Mouse (Mus musculus): ENCODE results near the gene Kirrel3. TPM values are rescaled to one million over a fixed set of nuclear protein-coding genes. Genes with fewer than 3 reads are reported as not detected.

Gene Kirrel3
- polyA plus RNA-seq, 1 experiment from 2014 or later, result 0.06 TPM

GRCm38 (mm10) chr9:34939621-34940020 is 453.9 kb downstream of the Kirrel3 start:
- Histone ChIP-seq H3K9ac (ENCODE audit: low read depth, low read length) (no peak overlapping the region), H3K9me3 (replicated peaks; ENCODE audit: control insufficient read depth, low read length) (no peaks in the 10 kb centered on the region), H3K27ac (ENCODE audit: low read length) (no peak overlapping the region), H3K36me3 (ENCODE audit: control insufficient read depth, insufficient read depth) (no peaks in the 10 kb centered on the region), H3K4me1 (ENCODE audit: control insufficient read depth, low read depth, low read length) (no peaks in the 10 kb centered on the region), H3K4me3 (ENCODE audit: low read depth, low read length) (no peak overlapping the region), H3K27me3 (ENCODE audit: control insufficient read depth, insufficient read depth, low read depth, low read length) (no peaks in the 10 kb centered on the region), H3K4me2 (ENCODE audit: low read depth, low read length) (no peak overlapping the region)
- 58% methylated on average over 5 of the region's 5 CpGs for WGBS (ENCODE audit: insufficient replicate concordance)
- no peak for ATAC-seq (ENCODE audit: low read depth)

DNA sequence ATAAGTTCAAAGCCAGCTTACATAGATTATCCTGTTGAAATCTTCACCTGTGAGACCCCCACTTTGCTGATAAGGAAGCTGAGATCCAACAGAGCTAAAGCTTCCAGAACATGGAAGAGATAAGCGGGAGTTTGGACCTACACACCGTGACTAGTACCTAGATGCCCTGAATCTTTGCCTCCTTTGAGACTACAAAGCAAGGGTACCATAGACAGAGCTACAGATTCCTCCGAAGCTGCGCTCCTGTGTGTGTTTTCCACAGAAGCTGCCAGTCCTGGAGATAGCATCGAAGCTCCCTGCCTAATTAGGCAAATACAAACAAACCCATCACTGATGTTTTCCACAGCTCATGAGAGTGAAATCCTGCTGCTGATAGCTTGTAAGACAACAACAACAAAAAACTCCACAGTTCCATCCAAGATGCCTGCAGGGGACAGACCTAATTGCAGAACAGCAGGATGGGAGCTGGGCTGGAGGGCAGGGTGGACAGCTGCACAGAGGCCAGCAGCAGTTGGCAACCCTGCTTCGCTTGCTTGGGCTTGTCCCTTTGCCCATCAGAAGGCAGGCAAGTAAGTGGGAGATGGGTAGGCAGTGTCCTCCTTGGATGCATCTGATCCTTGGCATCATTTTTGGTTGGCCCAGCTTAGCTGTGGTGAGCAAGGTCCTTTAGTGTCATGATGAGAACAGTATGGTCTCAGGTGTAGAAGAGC is 456.6 kb downstream of the Kirrel3 start:
- no peaks in the 10 kb centered on the region for H3K4me1 ChIP-seq (ENCODE audit: control insufficient read depth, low read depth, low read length)
- no peaks in the 10 kb centered on the region for H3K36me3 ChIP-seq (ENCODE audit: control insufficient read depth, insufficient read depth)
- no peaks in the 10 kb centered on the region for H3K9me3 ChIP-seq (replicated peaks; ENCODE audit: control insufficient read depth, low read length)
- H3K4me2 ChIP-seq (ENCODE audit: low read depth, low read length), result no peak overlapping the region
- H3K27ac ChIP-seq (ENCODE audit: low read length), result no peak overlapping the region
- 50% methylated on average over 6 of the region's 6 CpGs for WGBS (ENCODE audit: insufficient replicate concordance)
- no peak overlapping the region for H3K9ac ChIP-seq (ENCODE audit: low read depth, low read length)
- ATAC-seq (ENCODE audit: low read depth), result no peak
- H3K4me3 ChIP-seq (ENCODE audit: low read depth, low read length), result no peak overlapping the region
- no peaks in the 10 kb centered on the region for H3K27me3 ChIP-seq (ENCODE audit: control insufficient read depth, insufficient read depth, low read depth, low read length)

- H3K27me3 ChIP-seq (ENCODE audit: control insufficient read depth, insufficient read depth, low read depth, low read length), result no peaks in the 10 kb centered on the region
- no peak overlapping the region for H3K4me2 ChIP-seq (ENCODE audit: low read depth, low read length)
- no peak overlapping the region for H3K27ac ChIP-seq (ENCODE audit: low read length)
- no peaks in the 10 kb centered on the region for H3K9me3 ChIP-seq (replicated peaks; ENCODE audit: control insufficient read depth, low read length)
- no peak for ATAC-seq (ENCODE audit: low read depth)
- H3K9ac ChIP-seq (ENCODE audit: low read depth, low read length), result no peak overlapping the region
- H3K4me1 ChIP-seq (ENCODE audit: control insufficient read depth, low read depth, low read length), result no peaks in the 10 kb centered on the region
- H3K4me3 ChIP-seq (ENCODE audit: low read depth, low read length), result no peak overlapping the region
- WGBS (ENCODE audit: insufficient replicate concordance), result 59% methylated on average over 7 of the region's 7 CpGs
- H3K36me3 ChIP-seq (ENCODE audit: control insufficient read depth, insufficient read depth), result no peaks in the 10 kb centered on the region
Measured at GRCm38 (mm10) chr9:34942996-34943395, 457.3 kb downstream of the Kirrel3 start.

DNA sequence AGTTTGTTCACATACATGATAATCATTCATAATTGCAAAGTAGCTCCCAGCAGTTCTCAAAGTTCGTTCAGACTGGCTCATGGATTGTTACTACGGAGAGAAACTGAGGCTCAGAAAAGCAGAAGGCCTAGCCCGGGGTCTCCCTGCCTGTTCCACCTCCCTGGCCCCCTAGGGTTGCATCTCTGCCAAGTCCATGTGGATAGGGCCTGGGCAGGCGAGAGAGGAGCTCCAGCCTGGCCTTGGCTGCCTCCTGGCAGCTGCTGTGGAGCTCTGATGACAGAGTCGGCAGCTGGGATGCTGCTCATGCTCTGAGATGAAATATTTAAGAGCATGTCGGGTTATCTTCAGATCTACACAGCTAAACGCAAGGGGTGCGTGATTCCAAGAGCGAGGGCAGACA is 459.6 kb downstream of the Kirrel3 start:
- ATAC-seq (ENCODE audit: low read depth), result no peak
- WGBS (ENCODE audit: insufficient replicate concordance), result 54% methylated on average over 9 of the region's 9 CpGs
- H3K4me2 ChIP-seq (ENCODE audit: low read depth, low read length), result no peak overlapping the region
- H3K36me3 ChIP-seq (ENCODE audit: control insufficient read depth, insufficient read depth), result no peaks in the 10 kb centered on the region
- no peak overlapping the region for H3K4me3 ChIP-seq (ENCODE audit: low read depth, low read length)
- H3K4me1 ChIP-seq (ENCODE audit: control insufficient read depth, low read depth, low read length), result no peaks in the 10 kb centered on the region
- H3K9ac ChIP-seq (ENCODE audit: low read depth, low read length), result no peak overlapping the region
- H3K27me3 ChIP-seq (ENCODE audit: control insufficient read depth, insufficient read depth, low read depth, low read length), result no peaks in the 10 kb centered on the region
- no peak overlapping the region for H3K27ac ChIP-seq (ENCODE audit: low read length)
- no peaks in the 10 kb centered on the region for H3K9me3 ChIP-seq (replicated peaks; ENCODE audit: control insufficient read depth, low read length)

DNA sequence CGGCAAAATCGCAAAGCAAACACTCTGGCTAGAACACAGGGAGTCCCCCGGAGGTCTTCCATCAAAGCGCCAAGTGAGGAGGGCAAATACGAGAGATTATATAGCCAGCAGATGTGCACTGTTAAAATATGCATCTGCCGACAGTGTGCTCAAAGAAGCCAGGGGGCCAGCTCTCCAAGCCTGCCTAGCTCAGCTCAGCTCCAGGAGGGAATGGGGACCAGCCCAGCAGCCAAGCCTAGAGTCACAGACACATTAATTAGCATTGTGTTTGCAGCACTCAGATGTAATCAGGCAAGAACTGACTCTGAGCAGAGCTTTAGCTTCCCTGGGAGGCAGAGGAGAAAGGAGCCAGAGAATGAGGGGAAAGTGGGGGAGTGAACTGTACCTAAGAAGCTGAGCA is 461.6 kb downstream of the Kirrel3 start:
- ATAC-seq (ENCODE audit: low read depth), result no peak
- H3K27ac ChIP-seq (ENCODE audit: low read length), result no peak overlapping the region
- H3K9me3 ChIP-seq (replicated peaks; ENCODE audit: control insufficient read depth, low read length), result no peaks in the 10 kb centered on the region
- no peak overlapping the region for H3K4me2 ChIP-seq (ENCODE audit: low read depth, low read length)
- no peaks in the 10 kb centered on the region for H3K27me3 ChIP-seq (ENCODE audit: control insufficient read depth, insufficient read depth, low read depth, low read length)
- no peak overlapping the region for H3K9ac ChIP-seq (ENCODE audit: low read depth, low read length)
- WGBS (ENCODE audit: insufficient replicate concordance), result 37% methylated on average over 6 of the region's 6 CpGs
- no peaks in the 10 kb centered on the region for H3K4me1 ChIP-seq (ENCODE audit: control insufficient read depth, low read depth, low read length)
- no peak overlapping the region for H3K4me3 ChIP-seq (ENCODE audit: low read depth, low read length)
- H3K36me3 ChIP-seq (ENCODE audit: control insufficient read depth, insufficient read depth), result no peaks in the 10 kb centered on the region

DNA sequence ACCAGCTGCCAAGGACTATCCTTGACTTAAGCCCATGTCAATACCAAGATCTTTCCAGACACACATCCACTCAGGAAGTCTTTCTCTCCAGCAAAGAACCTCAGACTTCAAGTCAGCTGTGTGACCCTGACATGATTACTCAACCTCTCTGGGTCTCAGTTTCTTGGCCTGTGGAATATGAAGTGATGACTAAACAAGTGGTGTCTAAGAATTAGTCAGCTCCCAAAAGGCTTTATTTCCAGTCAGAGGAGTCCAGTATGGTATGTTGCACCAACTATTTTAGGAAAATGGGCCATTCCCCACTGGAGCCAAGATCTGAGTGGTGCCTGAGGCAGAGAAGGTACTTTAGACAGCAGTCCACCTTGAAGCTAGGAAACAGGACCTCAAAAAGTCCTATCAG is 462.0 kb downstream of the Kirrel3 start:
- H3K4me2 ChIP-seq (ENCODE audit: low read depth, low read length), result no peak overlapping the region

GRCm38 (mm10) chr9:34953420-34953819 is 467.7 kb downstream of the Kirrel3 start:
- Histone ChIP-seq H3K4me2 (ENCODE audit: low read depth, low read length) (no peak overlapping the region), H3K27ac (ENCODE audit: low read length) (no peak overlapping the region), H3K36me3 (ENCODE audit: control insufficient read depth, insufficient read depth) (no peaks in the 10 kb centered on the region), H3K4me3 (ENCODE audit: low read depth, low read length) (no peak overlapping the region), H3K9me3 (replicated peaks; ENCODE audit: control insufficient read depth, low read length) (no peaks in the 10 kb centered on the region), H3K27me3 (ENCODE audit: control insufficient read depth, insufficient read depth, low read depth, low read length) (no peaks in the 10 kb centered on the region), H3K9ac (ENCODE audit: low read depth, low read length) (no peak overlapping the region), H3K4me1 (ENCODE audit: control insufficient read depth, low read depth, low read length) (no peaks in the 10 kb centered on the region)
- 55% methylated on average over 11 of the region's 11 CpGs for WGBS (ENCODE audit: insufficient replicate concordance)
- no peak for ATAC-seq (ENCODE audit: low read depth)

More for the DNA sequence above, 462.0 kb downstream of the Kirrel3 start:
- H3K4me1 ChIP-seq (ENCODE audit: control insufficient read depth, low read depth, low read length), result no peaks in the 10 kb centered on the region
- H3K4me3 ChIP-seq (ENCODE audit: low read depth, low read length), result no peak overlapping the region
- no peaks in the 10 kb centered on the region for H3K36me3 ChIP-seq (ENCODE audit: control insufficient read depth, insufficient read depth)
- no peak overlapping the region for H3K9ac ChIP-seq (ENCODE audit: low read depth, low read length)
- H3K27me3 ChIP-seq (ENCODE audit: control insufficient read depth, insufficient read depth, low read depth, low read length), result no peaks in the 10 kb centered on the region
- H3K27ac ChIP-seq (ENCODE audit: low read length), result no peak overlapping the region
- H3K9me3 ChIP-seq (replicated peaks; ENCODE audit: control insufficient read depth, low read length), result no peaks in the 10 kb centered on the region
- ATAC-seq (ENCODE audit: low read depth), result no peak

DNA sequence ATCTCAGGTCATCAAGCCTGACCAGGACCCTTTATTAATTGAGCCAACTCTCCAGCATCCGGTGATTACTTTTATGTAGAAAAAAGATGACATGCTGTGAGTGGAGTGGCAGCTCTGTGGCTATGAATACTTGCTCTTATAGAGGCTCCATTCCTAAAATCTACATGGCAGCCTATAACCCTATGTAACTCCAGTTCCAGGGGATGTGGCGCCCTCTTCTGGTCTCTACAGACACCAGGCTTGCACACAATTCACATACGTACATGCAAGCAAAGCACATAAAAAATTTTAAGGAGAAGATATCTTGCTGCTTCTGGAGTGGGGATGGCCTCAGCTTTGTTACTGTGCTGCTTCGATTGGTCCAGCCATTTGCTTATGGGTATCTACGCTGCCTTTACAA is 468.5 kb downstream of the Kirrel3 start:
- H3K9me3 ChIP-seq (replicated peaks; ENCODE audit: control insufficient read depth, low read length), result no peaks in the 10 kb centered on the region
- H3K4me1 ChIP-seq (ENCODE audit: control insufficient read depth, low read depth, low read length), result no peaks in the 10 kb centered on the region
- H3K9ac ChIP-seq (ENCODE audit: low read depth, low read length), result no peak overlapping the region
- ATAC-seq (ENCODE audit: low read depth), result no peak
- no peak overlapping the region for H3K4me3 ChIP-seq (ENCODE audit: low read depth, low read length)
- H3K36me3 ChIP-seq (ENCODE audit: control insufficient read depth, insufficient read depth), result no peaks in the 10 kb centered on the region
- WGBS (ENCODE audit: insufficient replicate concordance), result 47% methylated on average over 5 of the region's 5 CpGs
- no peak overlapping the region for H3K27ac ChIP-seq (ENCODE audit: low read length)
- H3K27me3 ChIP-seq (ENCODE audit: control insufficient read depth, insufficient read depth, low read depth, low read length), result no peaks in the 10 kb centered on the region
- H3K4me2 ChIP-seq (ENCODE audit: low read depth, low read length), result no peak overlapping the region

GRCm38 (mm10) chr9:34956512-34956911 is 470.8 kb downstream of the Kirrel3 start:
- no peaks in the 10 kb centered on the region for H3K4me1 ChIP-seq (ENCODE audit: control insufficient read depth, low read depth, low read length)
- WGBS (ENCODE audit: insufficient replicate concordance), result 63% methylated on average over 3 of the region's 3 CpGs
- H3K27ac ChIP-seq (ENCODE audit: low read length), result no peak overlapping the region
- H3K4me2 ChIP-seq (ENCODE audit: low read depth, low read length), result no peak overlapping the region
- no peaks in the 10 kb centered on the region for H3K27me3 ChIP-seq (ENCODE audit: control insufficient read depth, insufficient read depth, low read depth, low read length)
- H3K36me3 ChIP-seq (ENCODE audit: control insufficient read depth, insufficient read depth), result no peaks in the 10 kb centered on the region
- H3K9ac ChIP-seq (ENCODE audit: low read depth, low read length), result no peak overlapping the region
- no peak overlapping the region for H3K4me3 ChIP-seq (ENCODE audit: low read depth, low read length)
- no peak for ATAC-seq (ENCODE audit: low read depth)
- H3K9me3 ChIP-seq (replicated peaks; ENCODE audit: control insufficient read depth, low read length), result no peaks in the 10 kb centered on the region
